Mouse (Mus musculus): Measurements from ENCODE around the gene Prkcd. TPM values are rescaled to one million over a fixed set of nuclear protein-coding genes. Genes with fewer than 3 reads are reported as not detected.
A peak's percentile ranks its signal among the peaks of the same experiment; 100 is the strongest.

Prkcd gene
- polyA plus RNA-seq, 1 experiment from 2014 or later: 35.7 TPM

DNA sequence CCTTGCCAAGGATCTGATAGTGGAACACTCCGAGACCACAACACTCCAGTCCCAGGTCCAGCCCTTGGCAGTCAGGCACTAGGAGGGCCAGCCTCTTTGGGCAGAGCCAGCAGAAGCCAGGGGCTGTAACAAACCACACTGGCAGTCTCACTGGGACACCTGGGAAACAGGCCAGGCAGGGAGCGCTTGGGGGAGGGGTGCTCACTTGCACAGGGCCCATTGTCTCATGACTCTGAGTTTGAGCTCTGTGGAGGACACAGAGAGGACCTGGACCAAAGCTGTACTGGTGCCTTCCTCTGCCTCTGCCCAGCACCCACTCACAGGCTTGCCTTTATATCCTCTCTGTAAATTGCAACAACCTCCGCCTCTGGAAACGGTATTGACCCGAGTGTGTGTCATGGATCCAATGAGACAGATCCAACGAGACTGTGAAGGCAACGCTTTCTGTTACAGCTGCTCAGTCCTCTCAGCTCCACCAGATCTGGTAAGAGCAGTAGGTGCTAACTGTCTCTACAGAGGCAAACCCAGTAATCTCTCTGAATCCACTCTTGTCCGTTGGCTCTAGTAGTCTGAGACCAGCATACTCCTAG, 77.8 kb downstream of the Prkcd start, which contains the start of gene Tkt:
Gene Tkt, plus strand, starts transcription at position 229 of the 590 bp plus-strand sequence.
- Histone ChIP-seq H3K36me3 (ENCODE audit: control insufficient read depth, insufficient read depth, low read length) (no peaks in the 10 kb centered on the region), H3K9me3 (ENCODE audit: control insufficient read depth, low read length) (no peaks in the 10 kb centered on the region), H3K27ac (replicated peaks; ENCODE audit: low read depth, low read length) (peak within 1 kb of the TSS; percentile 70), H3K27me3 (ENCODE audit: control insufficient read depth, insufficient read depth, low read length) (no peaks in the 10 kb centered on the region), H3K4me1 (ENCODE audit: control insufficient read depth, insufficient read depth, low read length) (peaks cover 14% of the 10 kb centered on the region), H3K4me2 (ENCODE audit: low read depth, severe bottlenecking) (peak within 1 kb of the TSS; percentile 92), H3K4me3 (ENCODE audit: low read depth, low read length) (peak within 1 kb of the TSS; percentile 67), H3K9ac (ENCODE audit: low read length) (peak within 1 kb of the TSS; percentile 86)
- peak; percentile 61 for DNase-seq (ENCODE audit: low spot score)
- 30% methylated on average over 8 of the region's 8 CpGs for WGBS
- ATAC-seq (ENCODE audit: insufficient number of reproducible peaks, low FRiP score, low TSS enrichment, low read depth): peak; percentile 38; the same call in 1 of the 2 replicates

Small RNAs within 50 kb of the gene (microRNA-seq; reads per million reads assigned to microRNA genes)
- gene Mir3076: 4.9 reads per million, percentile 10 among the genes with 10 or more reads in this experiment

Other genes starting within 250 kb of the Prkcd start
- gene Dcp1a, start 146.7 kb downstream of the Prkcd start, polyA plus RNA-seq (2014; fragmentation: Nextera tagmentation; extraction: Ambion mirVana): 37.7 and 44.7 TPM in 2 replicates
- 2.1 and 2.2 TPM in 2 replicates for gene Cacna1d, start 134.8 kb downstream of the Prkcd start, polyA plus RNA-seq (2014; fragmentation: Nextera tagmentation; extraction: Ambion mirVana)
- 117 and 150 TPM in 2 replicates for gene Tkt, start 77.9 kb downstream of the Prkcd start, polyA plus RNA-seq (2014; fragmentation: Nextera tagmentation; extraction: Ambion mirVana)
- 17.5 and 19.0 TPM in 2 replicates for gene Rft1, start 28.1 kb upstream of the Prkcd start, polyA plus RNA-seq (2014; fragmentation: Nextera tagmentation; extraction: Ambion mirVana)
- 19.8 and 19.9 TPM in 2 replicates for gene Sfmbt1, start 88.6 kb upstream of the Prkcd start, polyA plus RNA-seq (2014; fragmentation: Nextera tagmentation; extraction: Ambion mirVana)
- gene Tmem110, start 199.4 kb upstream of the Prkcd start, polyA plus RNA-seq (2014; fragmentation: Nextera tagmentation; extraction: Ambion mirVana): 37.5 and 38.7 TPM in 2 replicates

All from limb, embryonic 11.5 days (tissue).